Mouse (Mus musculus) layer of hippocampus, postnatal 14 days (tissue): Measurements from ENCODE around the gene Akr1a1. TPM values are rescaled to one million over a fixed set of nuclear protein-coding genes. Genes with fewer than 3 reads are reported as not detected.

ENCODE experiments used
- DNase-seq, 2 experiments: peaks; one replicate each; pipeline ENCODE4 v3.0.0; 2021 to 2022; ENCODE audit warnings: low spot score in 2 of 2, mixed read lengths in 1 of 2
- total RNA-seq, 2 experiments: library from RNA; stranded (reverse); gene quantifications; 2 replicates each; pipeline ENCODE4 v1.2.3; 2021

Gene Akr1a1
- total RNA-seq, 2 experiments from 2014 or later, result 474 to 484 TPM

DNA sequence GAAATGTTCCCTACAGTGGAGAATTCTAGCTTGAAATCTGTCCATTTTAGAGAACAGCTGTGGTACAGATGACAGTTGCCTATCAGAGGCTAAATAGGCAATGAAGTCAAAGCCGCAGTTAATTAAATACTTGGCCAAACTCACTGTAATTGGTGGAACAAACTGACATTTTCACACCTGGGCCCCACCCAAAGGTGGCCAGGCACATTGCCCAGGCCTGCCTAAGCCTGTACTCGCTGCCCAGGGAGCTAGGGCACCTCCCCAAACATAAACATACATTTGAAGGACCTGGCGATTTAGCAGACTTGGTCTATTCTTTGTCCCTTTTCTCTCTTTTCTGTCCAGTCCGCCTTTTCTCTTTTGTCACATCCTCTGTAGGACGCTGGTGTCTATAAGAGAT lies 55.1 kb downstream of the Akr1a1 start, which contains the start of gene Ccdc17:
Gene Ccdc17 (plus strand): TSS at position 276 of the 400 bp plus-strand sequence.
- DNase-seq, result no peak

DNA sequence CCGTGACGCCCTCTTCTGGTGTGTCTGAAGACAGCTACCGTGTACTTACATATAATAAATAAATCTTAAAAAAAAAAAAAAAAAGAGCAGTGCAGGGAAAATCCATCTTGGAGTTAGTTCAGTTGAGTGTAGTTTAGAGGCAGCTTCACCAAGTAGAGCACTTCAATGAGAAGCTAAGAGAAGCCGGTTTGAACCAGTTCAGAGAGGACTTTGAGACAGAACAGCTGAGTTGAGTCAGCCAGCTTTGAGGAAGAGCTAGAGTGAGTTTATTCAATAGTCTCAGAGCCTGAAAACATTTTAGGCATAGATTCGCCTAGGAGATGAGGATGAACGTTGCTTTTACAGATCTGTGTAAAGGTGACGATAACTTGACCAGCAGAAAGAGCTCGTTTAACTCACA lies 55.7 kb downstream of the Akr1a1 start:
- DNase-seq, result no peak

Other genes starting within 250 kb of the Akr1a1 start
- gene Mast2, start 187.5 kb downstream of the Akr1a1 start, total RNA-seq, result 100 to 1,000 TPM; 100 to 104 TPM
- gene Ipp, start 144.1 kb downstream of the Akr1a1 start, total RNA-seq, result 10 to 100 TPM; 20.1 to 20.7 TPM
- gene Tmem69, start 95.7 kb downstream of the Akr1a1 start, total RNA-seq, result 10 to 100 TPM; 10.3 to 11.1 TPM
- gene Gpbp1l1, start 94.0 kb downstream of the Akr1a1 start, total RNA-seq, result 10 to 100 TPM; 28.4 to 35.5 TPM
- gene Ccdc17, start 55.0 kb downstream of the Akr1a1 start, total RNA-seq, result 1 to 10 TPM; 3.4 to 5.7 TPM
- 10 to 100 TPM; 44.4 to 50.5 TPM for gene Nasp, start 23.7 kb downstream of the Akr1a1 start, total RNA-seq
- 100 to 1,000 TPM; 185 to 195 TPM for gene Prdx1, start 33.9 kb upstream of the Akr1a1 start, total RNA-seq
- gene Mmachc, start 56.7 kb upstream of the Akr1a1 start, total RNA-seq, result 10 to 100 TPM; 16.0 to 19.0 TPM
- 1 to 10 TPM; 2.9 to 4.5 TPM for gene Ccdc163, start 56.8 kb upstream of the Akr1a1 start, total RNA-seq
- 1 to 10 TPM; 5.2 to 5.4 TPM for gene Tesk2, start 69.3 kb upstream of the Akr1a1 start, total RNA-seq
- gene Toe1, start 156.0 kb upstream of the Akr1a1 start, total RNA-seq, result 10 to 100 TPM; 12.2 to 13.8 TPM
- gene Mutyh, start 156.0 kb upstream of the Akr1a1 start, total RNA-seq, result 1 to 10 TPM; 2.6 to 3.4 TPM
- gene Hpdl, start 170.0 kb upstream of the Akr1a1 start, total RNA-seq, result 1 to 10 TPM; 3.3 to 3.7 TPM
- gene Zswim5, start 225.7 kb upstream of the Akr1a1 start, total RNA-seq, result 10 to 100 TPM; 12.2 to 15.8 TPM